Mouse (Mus musculus) stomach, embryonic 14.5 days (tissue): ENCODE results near the gene Alk. TPM values are rescaled to one million over a fixed set of nuclear protein-coding genes. Genes with fewer than 3 reads are reported as not detected.
A peak's percentile ranks its signal among the peaks of the same experiment; 100 is the strongest.

ENCODE experiments used
- ATAC-seq: fragments of 200-750 bp; cut with Nextera tagmentation; 2 replicates; pipeline ENCODE4 v1.8.0; 2017; ENCODE audit warnings: low read depth, moderate TSS enrichment; ENCODE audit not compliant: insufficient number of reproducible peaks, insufficient read depth, low FRiP score
- H3K27ac ChIP-seq: fragments of 300-500 bp; sonication (generic); 2 replicates; pipeline ENCODE4 v1.5.1; 2014; ENCODE audit warnings: mild to moderate bottlenecking, low read length, moderate library complexity, mixed read lengths
- H3K27me3 ChIP-seq: fragments of 300-500 bp; sonication (generic); 2 replicates; pipeline ENCODE4 v1.6.1; 2014; ENCODE audit warnings: low read length, control low read depth, mixed read lengths; ENCODE audit not compliant: control insufficient read depth, insufficient read depth
- H3K36me3 ChIP-seq: fragments of 300-500 bp; sonication (generic); 2 replicates; pipeline ENCODE4 v1.6.1; 2014; ENCODE audit warnings: mild to moderate bottlenecking, control low read depth, low read length, moderate library complexity, mixed read lengths; ENCODE audit not compliant: control insufficient read depth, insufficient read depth
- H3K4me1 ChIP-seq: fragments of 300-500 bp; sonication (generic); 2 replicates; pipeline ENCODE4 v1.6.1; 2014; ENCODE audit warnings: low read length, control low read depth, mixed read lengths; ENCODE audit not compliant: control insufficient read depth, insufficient read depth
- H3K4me2 ChIP-seq: fragments of 300-500 bp; sonication (generic); replicated peaks from 2 replicates; pipeline ENCODE4 v1.6.1; 2014; ENCODE audit warnings: low read depth, low read length, control low read depth
- H3K4me3 ChIP-seq: fragments of 300-500 bp; sonication (generic); 2 replicates; pipeline ENCODE4 v1.5.1; 2014; ENCODE audit warnings: low read depth, low read length, control low read depth
- H3K9ac ChIP-seq: fragments of 300-500 bp; sonication (generic); replicated peaks from 2 replicates; pipeline ENCODE4 v1.6.1; 2014; ENCODE audit warnings: low read depth, mild to moderate bottlenecking, control low read depth, low read length, moderate library complexity, mixed read lengths
- H3K9me3 ChIP-seq: fragments of 300-500 bp; sonication (generic); 2 replicates; pipeline ENCODE4 v1.6.1; 2016; ENCODE audit warnings: low read depth, low read length, control low read depth; ENCODE audit not compliant: control insufficient read depth
- WGBS: fragments of 180-500 bp; shearing (Covaris S2); extraction: QIAGEN DNeasy Blood & Tissue Kit; methylation state at CpG from one replicate; pipeline ENCODE4 v1.1.7; 2014; 5-methylcytosine and 5-hydroxymethylcytosine counted together
- polyA plus RNA-seq: library from polyadenylated mRNA; unstranded; fragments of >200 nt; fragmentation: Nextera tagmentation; extraction: Ambion mirVana; gene quantifications from 2 replicates; pipeline ENCODE4 v1.2.1, GENCODE M21; 2014

Alk gene
- polyA plus RNA-seq, 1 experiment from 2014 or later: 2.1 TPM

- ATAC-seq: no peak
- 65% methylated on average over 9 of the region's 9 CpGs for WGBS
Observed at GRCm38 (mm10) chr17:71965733-71966606, 638.5 kb downstream of the Alk start.

GRCm38 (mm10) chr17:71964610-71965009 lies 639.8 kb downstream of the Alk start:
- 76% methylated on average over 11 of the region's 11 CpGs for WGBS

More at GRCm38 (mm10) chr17:71965733-71966606, 638.5 kb downstream of the Alk start:
- H3K9me3 ChIP-seq: no peaks in the 10 kb centered on the region
- no peak overlapping the region for H3K9ac ChIP-seq
- no peaks in the 10 kb centered on the region for H3K36me3 ChIP-seq
- H3K27me3 ChIP-seq: no peaks in the 10 kb centered on the region
- no peak overlapping the region for H3K4me2 ChIP-seq
- H3K4me3 ChIP-seq: no peak overlapping the region
- H3K27ac ChIP-seq: no peak overlapping the region
- H3K4me1 ChIP-seq: no peaks in the 10 kb centered on the region

GRCm38 (mm10) chr17:71962746-71963145 lies 641.7 kb downstream of the Alk start:
- no peaks in the 10 kb centered on the region for H3K9me3 ChIP-seq
- 0 out of 2 replicates have a peak, but pooled peaks have one; percentile 33 for ATAC-seq
- H3K9ac ChIP-seq: no peak overlapping the region
- H3K27me3 ChIP-seq: no peaks in the 10 kb centered on the region
- no peak overlapping the region for H3K4me3 ChIP-seq
- H3K27ac ChIP-seq: no peak overlapping the region
- 35% methylated on average over 9 of the region's 9 CpGs for WGBS
- no peaks in the 10 kb centered on the region for H3K36me3 ChIP-seq
- no peak overlapping the region for H3K4me2 ChIP-seq
- H3K4me1 ChIP-seq: no peaks in the 10 kb centered on the region

More at GRCm38 (mm10) chr17:71964610-71965009, 639.8 kb downstream of the Alk start:
- ATAC-seq: no peak
- Histone ChIP-seq H3K9ac (no peak overlapping the region), H3K27me3 (no peaks in the 10 kb centered on the region), H3K4me2 (no peak overlapping the region), H3K4me1 (no peaks in the 10 kb centered on the region), H3K4me3 (no peak overlapping the region), H3K36me3 (no peaks in the 10 kb centered on the region), H3K9me3 (no peaks in the 10 kb centered on the region), H3K27ac (no peak overlapping the region)

- no peak overlapping the region for H3K9ac ChIP-seq
- no peaks in the 10 kb centered on the region for H3K27me3 ChIP-seq
- H3K27ac ChIP-seq: no peak overlapping the region
- peaks cover 3% of the 10 kb centered on the region; the same call in 1 of the 2 replicates for H3K9me3 ChIP-seq
- H3K4me1 ChIP-seq: no peaks in the 10 kb centered on the region
- no peak overlapping the region for H3K4me3 ChIP-seq
- ATAC-seq: no peak
- H3K4me2 ChIP-seq: no peak overlapping the region
- H3K36me3 ChIP-seq: no peaks in the 10 kb centered on the region
- 89% methylated on average over 7 of the region's 7 CpGs for whole genome bisulfite sequencing
Observed at GRCm38 (mm10) chr17:71955011-71955410, 649.4 kb downstream of the Alk start.

- Histone ChIP-seq H3K36me3 (no peaks in the 10 kb centered on the region), H3K9ac (no peak overlapping the region), H3K4me2 (no peak overlapping the region), H3K27me3 (no peaks in the 10 kb centered on the region), H3K4me3 (no peak overlapping the region), H3K9me3 (peaks cover 3% of the 10 kb centered on the region; the same call in 1 of the 2 replicates), H3K4me1 (no peaks in the 10 kb centered on the region), H3K27ac (no peak overlapping the region)
- ATAC-seq: no peak
- 76% methylated on average over 15 of the region's 15 CpGs for WGBS
Observed at GRCm38 (mm10) chr17:71954217-71954844, 650.1 kb downstream of the Alk start.

- Histone ChIP-seq H3K27me3 (no peaks in the 10 kb centered on the region), H3K4me2 (no peak overlapping the region), H3K9me3 (peaks cover 3% of the 10 kb centered on the region; the same call in 1 of the 2 replicates), H3K27ac (no peak overlapping the region), H3K36me3 (no peaks in the 10 kb centered on the region), H3K4me3 (no peak overlapping the region), H3K9ac (no peak overlapping the region), H3K4me1 (no peaks in the 10 kb centered on the region)
- no peak for ATAC-seq
- WGBS: 66% methylated on average over 5 of the region's 5 CpGs
Observed at GRCm38 (mm10) chr17:71950968-71951367, 653.5 kb downstream of the Alk start.

- Histone ChIP-seq H3K27ac (no peak overlapping the region), H3K27me3 (no peaks in the 10 kb centered on the region), H3K9me3 (no peaks in the 10 kb centered on the region), H3K4me1 (no peaks in the 10 kb centered on the region), H3K9ac (no peak overlapping the region), H3K4me3 (no peak overlapping the region), H3K4me2 (no peak overlapping the region), H3K36me3 (no peaks in the 10 kb centered on the region)
- 50% methylated on average over 5 of the region's 5 CpGs for WGBS
- ATAC-seq: no peak
Observed at GRCm38 (mm10) chr17:71948687-71949086, 655.7 kb downstream of the Alk start.

GRCm38 (mm10) chr17:71947452-71947851 lies 657.0 kb downstream of the Alk start:
- no peak overlapping the region for H3K4me2 ChIP-seq
- H3K36me3 ChIP-seq: no peaks in the 10 kb centered on the region
- 21% methylated on average over 9 of the region's 9 CpGs for WGBS
- H3K4me1 ChIP-seq: no peaks in the 10 kb centered on the region
- no peak overlapping the region for H3K9ac ChIP-seq
- H3K27me3 ChIP-seq: no peaks in the 10 kb centered on the region
- H3K9me3 ChIP-seq: no peaks in the 10 kb centered on the region
- no peak overlapping the region for H3K27ac ChIP-seq
- no peak overlapping the region for H3K4me3 ChIP-seq
- ATAC-seq: no peak
